Mouse (Mus musculus): ENCODE data around the gene Hsdl1.

Hsdl1 gene

GRCm38 (mm10) chr8:119530937-119531336, 44.0 kb downstream of the Hsdl1 start:
- no peak for DNase-seq (ENCODE audit: low read depth)

DNA sequence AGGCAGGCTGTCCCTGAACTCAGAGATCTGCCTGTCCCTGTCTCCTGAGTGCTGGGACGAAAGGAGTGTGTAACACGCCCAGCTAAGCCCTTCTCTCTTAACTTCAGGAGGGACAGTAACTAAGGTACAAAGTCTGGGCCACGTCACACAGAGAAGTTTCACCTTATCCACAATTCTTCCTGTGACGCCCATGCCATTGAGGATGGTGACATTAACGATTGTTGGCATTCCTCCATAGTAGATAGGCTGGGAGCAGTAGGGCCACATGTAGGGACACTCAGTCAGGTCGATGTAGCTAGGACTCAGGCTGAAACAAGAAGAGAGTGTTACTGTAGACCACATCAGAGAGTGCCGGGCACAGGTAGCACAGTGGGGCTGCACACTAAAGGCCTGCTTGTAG, 46.2 kb downstream of the Hsdl1 start:
- no peak for DNase-seq (ENCODE audit: low read depth)

DNA sequence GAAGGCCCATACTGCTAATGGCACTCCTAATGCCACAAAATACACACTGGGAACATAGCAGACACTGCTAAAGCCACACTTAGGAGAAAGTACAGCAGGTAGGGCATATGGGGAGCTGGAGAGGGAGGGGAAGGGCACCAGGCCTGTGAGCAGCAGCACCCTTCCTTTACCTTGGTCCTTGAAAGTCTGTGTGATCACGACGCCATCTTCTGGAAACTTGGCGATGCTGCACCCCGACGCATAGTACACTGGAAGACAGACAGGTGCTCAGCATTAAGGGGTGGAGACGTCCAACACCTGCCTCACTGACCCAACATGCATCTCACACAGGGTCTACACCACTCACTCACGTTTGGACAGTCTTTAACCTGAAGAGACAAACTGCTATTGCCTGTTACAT, 54.9 kb downstream of the Hsdl1 start:
- DNase-seq (ENCODE audit: low read depth), result peak; percentile 35

GRCm38 (mm10) chr8:119516674-119517073, 58.3 kb downstream of the Hsdl1 start:
- DNase-seq (ENCODE audit: low read depth), result no peak

- DNase-seq (ENCODE audit: low read depth), result no peak
These were observed 59.2 kb downstream of the Hsdl1 start for GRCm38 (mm10) chr8:119515767-119516166.

GRCm38 (mm10) chr8:119514940-119515339, 60.0 kb downstream of the Hsdl1 start:
- DNase-seq (ENCODE audit: low read depth), result no peak

- DNase-seq (ENCODE audit: low read depth), result no peak
These were observed 61.6 kb downstream of the Hsdl1 start for GRCm38 (mm10) chr8:119513405-119513804.

Data from NIH3T3 (cell line).